Mouse (Mus musculus) megakaryocyte progenitor cell, adult 5-6 weeks (primary cell): ENCODE data around the gene Ski. TPM values are rescaled to one million over a fixed set of nuclear protein-coding genes. Genes with fewer than 3 reads are reported as not detected.

ENCODE experiments used
- ATAC-seq: replicated peaks from 2 replicates; pipeline ENCODE4 v1.8.0; 2016; ENCODE audit warnings: mild to moderate bottlenecking, moderate TSS enrichment, inconsistent platforms; ENCODE audit not compliant: poor library complexity
- total RNA-seq, 2 experiments: library from RNA; stranded (forward) in 1 of 2; stranded (reverse) in 1 of 2; fragments of 157-497, 149-512 nt in 1 of 2; fragments of 200-1000 nt in 1 of 2; gene quantifications; 2 replicates each; pipeline versions ENCODE4 v1.2.3 to v1.2.4; 2015 to 2017

Ski gene
- total RNA-seq, 2 experiments from 2014 or later, result 5.7 to 16.9 TPM

- ATAC-seq, result no peak
Measured at GRCm38 (mm10) chr4:155135909-155136585, 86.3 kb downstream of the Ski start.

GRCm38 (mm10) chr4:155134686-155135172, 87.7 kb downstream of the Ski start:
- peak; percentile 45; the same call in 1 of the 2 replicates for ATAC-seq

GRCm38 (mm10) chr4:155133658-155134417, 88.6 kb downstream of the Ski start:
- no peak for ATAC-seq

- ATAC-seq, result no peak
Measured at GRCm38 (mm10) chr4:155133188-155133587, 89.2 kb downstream of the Ski start.

- no peak for ATAC-seq
Measured at GRCm38 (mm10) chr4:155130616-155131015, 91.8 kb downstream of the Ski start.

GRCm38 (mm10) chr4:155129996-155130395, 92.4 kb downstream of the Ski start:
- ATAC-seq, result no peak

GRCm38 (mm10) chr4:155129132-155129917, 93.1 kb downstream of the Ski start:
- peak; percentile 51 for ATAC-seq

GRCm38 (mm10) chr4:155128411-155128810, 94.0 kb downstream of the Ski start:
- ATAC-seq, result no peak

- ATAC-seq, result peak; percentile 67
Measured at GRCm38 (mm10) chr4:155126602-155127372, 95.6 kb downstream of the Ski start.

GRCm38 (mm10) chr4:155126194-155126593, 96.2 kb downstream of the Ski start:
- ATAC-seq, result no peak

- peak; percentile 11; the same call in 1 of the 2 replicates for ATAC-seq
Measured at GRCm38 (mm10) chr4:155125310-155125709, 97.1 kb downstream of the Ski start.

- no peak for ATAC-seq
Measured at GRCm38 (mm10) chr4:155123868-155124534, 98.4 kb downstream of the Ski start.

GRCm38 (mm10) chr4:155122444-155123040, 99.8 kb downstream of the Ski start:
- no peak for ATAC-seq

- no peak for ATAC-seq
Measured at GRCm38 (mm10) chr4:155121915-155122443, 100.4 kb downstream of the Ski start.

- ATAC-seq, result no peak
Measured at GRCm38 (mm10) chr4:155121222-155121621, 101.2 kb downstream of the Ski start.

GRCm38 (mm10) chr4:155120583-155120982, 101.8 kb downstream of the Ski start:
- peak; percentile 23 for ATAC-seq

GRCm38 (mm10) chr4:155120038-155120437, 102.4 kb downstream of the Ski start:
- no peak for ATAC-seq

- no peak for ATAC-seq
Measured at GRCm38 (mm10) chr4:155118278-155118677, 104.1 kb downstream of the Ski start.

GRCm38 (mm10) chr4:155117396-155117978, 104.9 kb downstream of the Ski start:
- ATAC-seq, result peak; percentile 56
